Mouse (Mus musculus): ENCODE results near the gene Sfi1. TPM values are rescaled to one million over a fixed set of nuclear protein-coding genes. Genes with fewer than 3 reads are reported as not detected.
"Not testable (repeated sequence)": the region's sequence is repeated elsewhere in the genome, so short reads cannot be mapped to it uniquely, and the experiment has no call there.

Gene Sfi1
- polyA plus RNA-seq, 1 experiment from 2014 or later: 16.3 TPM

GRCm38 (mm10) chr11:3135956-3136355 lies 57.3 kb downstream of the Sfi1 start:
- H3K9me3 ChIP-seq: peaks cover 18% of the 10 kb centered on the region
- 91% methylated on average over 3 of the region's 3 CpGs for WGBS
- ATAC-seq (ENCODE audit: low FRiP score, low read depth); H3K4me3 ChIP-seq; H3K36me3 ChIP-seq; H3K27me3 ChIP-seq; H3K4me1 ChIP-seq; H3K4me2 ChIP-seq (replicated peaks); H3K9ac ChIP-seq (replicated peaks); H3K27ac ChIP-seq (replicated peaks): not testable (repeated sequence)

GRCm38 (mm10) chr11:3135391-3135790 lies 57.9 kb downstream of the Sfi1 start:
- H3K4me3 ChIP-seq; H3K27ac ChIP-seq (replicated peaks); H3K9ac ChIP-seq (replicated peaks); H3K4me1 ChIP-seq; H3K27me3 ChIP-seq; H3K4me2 ChIP-seq (replicated peaks); ATAC-seq (ENCODE audit: low FRiP score, low read depth); H3K36me3 ChIP-seq: not testable (repeated sequence)
- peaks cover 18% of the 10 kb centered on the region for H3K9me3 ChIP-seq
- 87% methylated on average over 3 of the region's 7 CpGs for WGBS

GRCm38 (mm10) chr11:3133360-3133759 lies 59.9 kb downstream of the Sfi1 start:
- peak; percentile 14; the same call in 1 of the 2 replicates for ATAC-seq (ENCODE audit: low FRiP score, low read depth)
- not testable (repeated sequence) for H3K9ac ChIP-seq (replicated peaks); H3K4me3 ChIP-seq; H3K4me1 ChIP-seq; H3K4me2 ChIP-seq (replicated peaks); H3K27ac ChIP-seq (replicated peaks); H3K27me3 ChIP-seq; H3K36me3 ChIP-seq
- H3K9me3 ChIP-seq: peaks cover 18% of the 10 kb centered on the region
- WGBS: 100% methylated on average over 1 of the region's 4 CpGs

- not testable (repeated sequence) for H3K36me3 ChIP-seq; H3K4me1 ChIP-seq; H3K4me2 ChIP-seq (replicated peaks); H3K4me3 ChIP-seq; H3K27me3 ChIP-seq; H3K9ac ChIP-seq (replicated peaks); H3K27ac ChIP-seq (replicated peaks)
- WGBS: 91% methylated on average over 3 of the region's 3 CpGs
- ATAC-seq (ENCODE audit: low FRiP score, low read depth): peak; percentile 2; the same call in 1 of the 2 replicates
- H3K9me3 ChIP-seq: peaks cover 18% of the 10 kb centered on the region
These were observed 60.3 kb downstream of the Sfi1 start for GRCm38 (mm10) chr11:3132957-3133356.

GRCm38 (mm10) chr11:3132001-3132400 lies 61.3 kb downstream of the Sfi1 start:
- ATAC-seq (ENCODE audit: low FRiP score, low read depth): peak; percentile 17
- H3K4me3 ChIP-seq; H3K36me3 ChIP-seq; H3K27ac ChIP-seq (replicated peaks); H3K4me2 ChIP-seq (replicated peaks); H3K4me1 ChIP-seq; H3K9ac ChIP-seq (replicated peaks); H3K27me3 ChIP-seq: not testable (repeated sequence)
- 90% methylated on average over 10 of the region's 10 CpGs for WGBS
- peaks cover 19% of the 10 kb centered on the region for H3K9me3 ChIP-seq

GRCm38 (mm10) chr11:3129852-3130251 lies 63.4 kb downstream of the Sfi1 start:
- not testable (repeated sequence) for H3K4me3 ChIP-seq; H3K36me3 ChIP-seq; H3K9ac ChIP-seq (replicated peaks); H3K4me2 ChIP-seq (replicated peaks); H3K27ac ChIP-seq (replicated peaks); ATAC-seq (ENCODE audit: low FRiP score, low read depth); H3K4me1 ChIP-seq; H3K27me3 ChIP-seq
- peaks cover 20% of the 10 kb centered on the region for H3K9me3 ChIP-seq
- WGBS: 93% methylated on average over 8 of the region's 8 CpGs

GRCm38 (mm10) chr11:3129276-3129675 lies 64.0 kb downstream of the Sfi1 start:
- not testable (repeated sequence) for H3K4me2 ChIP-seq (replicated peaks); H3K27ac ChIP-seq (replicated peaks); H3K27me3 ChIP-seq; H3K36me3 ChIP-seq; ATAC-seq (ENCODE audit: low FRiP score, low read depth); H3K4me1 ChIP-seq; H3K9ac ChIP-seq (replicated peaks); H3K4me3 ChIP-seq
- H3K9me3 ChIP-seq: peaks cover 20% of the 10 kb centered on the region
- 88% methylated on average over 2 of the region's 2 CpGs for WGBS

- 93% methylated on average over 5 of the region's 7 CpGs for WGBS
- H3K4me1 ChIP-seq; H3K9ac ChIP-seq (replicated peaks); H3K4me2 ChIP-seq (replicated peaks); H3K36me3 ChIP-seq; H3K4me3 ChIP-seq; H3K27ac ChIP-seq (replicated peaks); H3K27me3 ChIP-seq: not testable (repeated sequence)
- peak; percentile 47 for ATAC-seq (ENCODE audit: low FRiP score, low read depth)
- H3K9me3 ChIP-seq: peaks cover 20% of the 10 kb centered on the region
These were observed 65.9 kb downstream of the Sfi1 start for GRCm38 (mm10) chr11:3127303-3127795.

GRCm38 (mm10) chr11:3126478-3127302 lies 66.6 kb downstream of the Sfi1 start:
- not testable (repeated sequence) for H3K27ac ChIP-seq (replicated peaks); H3K4me2 ChIP-seq (replicated peaks); H3K9ac ChIP-seq (replicated peaks); H3K4me1 ChIP-seq; H3K4me3 ChIP-seq; H3K36me3 ChIP-seq; H3K27me3 ChIP-seq
- WGBS: 84% methylated on average over 6 of the region's 6 CpGs
- peak; percentile 18 for ATAC-seq (ENCODE audit: low FRiP score, low read depth)
- H3K9me3 ChIP-seq: peaks cover 18% of the 10 kb centered on the region

- not testable (repeated sequence) for ATAC-seq (ENCODE audit: low FRiP score, low read depth); H3K4me3 ChIP-seq
- 92% methylated on average over 3 of the region's 4 CpGs for WGBS
These were observed 67.3 kb downstream of the Sfi1 start for GRCm38 (mm10) chr11:3125922-3126321.

GRCm38 (mm10) chr11:3124932-3125810 lies 68.1 kb downstream of the Sfi1 start:
- peaks cover 16% of the 10 kb centered on the region for H3K9me3 ChIP-seq
- not testable (repeated sequence) for ATAC-seq (ENCODE audit: low FRiP score, low read depth); H3K27ac ChIP-seq (replicated peaks); H3K4me1 ChIP-seq; H3K9ac ChIP-seq (replicated peaks); H3K4me2 ChIP-seq (replicated peaks); H3K27me3 ChIP-seq; H3K36me3 ChIP-seq; H3K4me3 ChIP-seq
- WGBS: 84% methylated on average over 22 of the region's 22 CpGs

More at GRCm38 (mm10) chr11:3125922-3126321, 67.3 kb downstream of the Sfi1 start:
- H3K27ac ChIP-seq (replicated peaks); H3K36me3 ChIP-seq; H3K4me2 ChIP-seq (replicated peaks); H3K27me3 ChIP-seq; H3K4me1 ChIP-seq; H3K9ac ChIP-seq (replicated peaks): not testable (repeated sequence)
- peaks cover 18% of the 10 kb centered on the region for H3K9me3 ChIP-seq

GRCm38 (mm10) chr11:3114403-3114802 lies 78.9 kb downstream of the Sfi1 start:
- no peak overlapping the region for H3K4me2 ChIP-seq (replicated peaks)
- peaks cover 28% of the 10 kb centered on the region; the same call in 1 of the 2 replicates for H3K9me3 ChIP-seq
- H3K27me3 ChIP-seq: no peaks in the 10 kb centered on the region
- no peaks in the 10 kb centered on the region for H3K36me3 ChIP-seq
- H3K4me3 ChIP-seq: no peak overlapping the region
- no peak for ATAC-seq (ENCODE audit: low FRiP score, low read depth)
- 68% methylated on average over 3 of the region's 3 CpGs for WGBS
- no peak overlapping the region for H3K9ac ChIP-seq (replicated peaks)
- H3K27ac ChIP-seq (replicated peaks): no peak overlapping the region
- no peaks in the 10 kb centered on the region for H3K4me1 ChIP-seq
